Mouse (Mus musculus) neural tube, embryonic 14.5 days (tissue): ENCODE measurements at regions not wholly inside any gene's neighbourhood (a gene's known extent, or its start where the extent isn't known, plus 50 kb on each side); places are given as distances from the start of the nearest gene placed in this dataset.

ENCODE experiments used
- ATAC-seq: fragments of 200-750 bp; cut with Nextera tagmentation; 2 replicates; pipeline ENCODE4 v1.8.0; 2017; ENCODE audit warnings: low read depth, mild to moderate bottlenecking, moderate TSS enrichment, moderate library complexity
- H3K27ac ChIP-seq: fragments of 300-500 bp; sonication (generic); 2 replicates; pipeline ENCODE4 v1.5.1; 2014; ENCODE audit warnings: low read depth, mild to moderate bottlenecking, control low read depth, low read length, moderate library complexity, mixed read lengths
- H3K27me3 ChIP-seq: fragments of 300-500 bp; sonication (generic); 2 replicates; pipeline ENCODE4 v1.6.1; 2014; ENCODE audit warnings: low read length; ENCODE audit not compliant: control insufficient read depth, insufficient read depth
- H3K36me3 ChIP-seq: fragments of 300-500 bp; sonication (generic); 2 replicates; pipeline ENCODE4 v1.6.1; 2014; ENCODE audit warnings: low read length, mixed read lengths; ENCODE audit not compliant: control insufficient read depth, insufficient read depth
- H3K4me1 ChIP-seq: fragments of 300-500 bp; sonication (generic); 2 replicates; pipeline ENCODE4 v1.6.1; 2014; ENCODE audit warnings: low read length; ENCODE audit not compliant: control insufficient read depth, insufficient read depth
- H3K4me2 ChIP-seq: fragments of 300-500 bp; sonication (generic); 2 replicates; pipeline ENCODE4 v1.6.1; 2014; ENCODE audit warnings: mild to moderate bottlenecking, low read depth, low read length, control low read depth
- H3K4me3 ChIP-seq: fragments of 300-500 bp; sonication (generic); 2 replicates; pipeline ENCODE4 v1.5.1; 2014; ENCODE audit warnings: low read depth, low read length, control low read depth, mixed read lengths
- H3K9ac ChIP-seq: fragments of 300-500 bp; sonication (generic); replicated peaks from 2 replicates; pipeline ENCODE4 v1.6.1; 2014; ENCODE audit warnings: low read depth, mild to moderate bottlenecking, control low read depth, low read length, mixed read lengths
- H3K9me3 ChIP-seq: fragments of 300-500 bp; sonication (generic); 2 replicates; pipeline ENCODE4 v1.6.1; 2016; ENCODE audit warnings: low read length; ENCODE audit not compliant: control insufficient read depth
- WGBS: fragments of 180-500 bp; shearing (Covaris S2); extraction: QIAGEN DNeasy Blood & Tissue Kit; methylation state at CpG from one replicate; pipeline ENCODE4 v1.1.7; 2014; 5-methylcytosine and 5-hydroxymethylcytosine counted together

DNA sequence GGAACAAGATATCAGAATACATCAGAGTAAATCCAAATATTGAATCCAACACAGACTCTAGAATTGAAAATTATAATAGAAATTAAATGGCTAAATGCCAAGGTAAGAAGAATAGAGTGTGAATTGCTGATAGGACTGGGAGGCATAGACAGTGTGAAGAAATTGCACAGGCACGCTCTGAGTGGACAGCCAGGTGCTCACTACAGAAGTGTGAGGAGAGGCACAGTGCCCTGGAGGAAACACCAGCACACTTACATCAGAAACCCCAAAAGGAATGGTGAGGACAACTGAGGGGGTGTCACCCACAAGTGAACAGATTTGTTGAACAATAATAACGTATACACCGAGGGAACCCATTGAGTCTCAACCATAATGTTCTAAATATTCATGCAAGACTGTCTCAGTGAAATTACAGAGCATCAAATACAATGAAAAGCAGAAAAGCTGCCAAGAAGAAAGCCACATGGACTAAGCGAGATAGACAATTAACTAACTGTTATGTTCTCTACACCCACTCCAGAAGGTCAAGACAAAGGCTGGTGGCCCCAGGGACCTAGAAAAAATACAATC lies 92.9 kb upstream of the Gm17728 start:
- H3K4me3 ChIP-seq, result no peak overlapping the region
- no peak overlapping the region for H3K9ac ChIP-seq
- H3K27ac ChIP-seq, result no peak overlapping the region
- H3K36me3 ChIP-seq, result no peaks in the 10 kb centered on the region
- H3K9me3 ChIP-seq, result no peaks in the 10 kb centered on the region
- no peaks in the 10 kb centered on the region for H3K4me1 ChIP-seq
- H3K27me3 ChIP-seq, result no peaks in the 10 kb centered on the region
- no peak overlapping the region for H3K4me2 ChIP-seq
- ATAC-seq, result no peak
- WGBS, result 68% methylated on average over 4 of the region's 4 CpGs

DNA sequence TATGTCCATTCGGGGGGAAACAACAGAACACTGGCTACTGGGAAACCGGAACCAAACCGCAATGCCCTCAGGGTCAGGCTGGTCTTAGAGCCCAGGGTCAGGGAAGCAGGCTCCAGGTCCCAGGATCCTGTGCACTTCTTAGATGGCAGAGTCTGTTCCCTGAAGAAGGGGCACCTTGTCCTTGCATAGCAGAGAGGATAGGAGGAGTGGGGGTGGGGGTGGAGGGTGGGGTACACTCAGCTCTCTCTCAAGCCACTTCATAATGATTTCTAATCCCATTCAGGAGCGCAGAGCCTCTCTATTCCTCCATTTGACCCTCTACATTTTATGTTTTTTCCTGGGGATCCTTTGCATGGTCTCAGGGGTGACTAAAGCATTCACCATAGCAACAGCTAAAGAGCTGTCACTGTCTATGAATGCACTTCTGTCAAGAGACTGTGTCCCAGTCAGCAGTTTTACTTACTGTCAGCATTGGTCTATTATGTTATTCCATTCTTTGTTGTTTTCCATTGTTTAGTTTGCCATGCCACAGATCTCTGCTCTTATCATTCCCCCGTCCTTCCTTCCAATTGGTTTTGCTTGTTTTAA lies 64.2 kb upstream of the Gm17728 start:
- H3K4me3 ChIP-seq, result no peak overlapping the region
- H3K9ac ChIP-seq, result no peak overlapping the region
- H3K4me1 ChIP-seq, result no peaks in the 10 kb centered on the region
- H3K27ac ChIP-seq, result no peak overlapping the region
- 54% methylated on average over 5 of the region's 5 CpGs for WGBS
- no peaks in the 10 kb centered on the region for H3K9me3 ChIP-seq
- ATAC-seq, result no peak
- no peak overlapping the region for H3K4me2 ChIP-seq
- no peaks in the 10 kb centered on the region for H3K36me3 ChIP-seq
- H3K27me3 ChIP-seq, result no peaks in the 10 kb centered on the region
